Mouse (Mus musculus) embryonic facial prominence, embryonic 11.5 days (tissue): Measurements from ENCODE around the gene Man2a1. TPM values are rescaled to one million over a fixed set of nuclear protein-coding genes. Genes with fewer than 3 reads are reported as not detected.

Source experiments
- ATAC-seq: fragments of 200-750 bp; cut with Nextera tagmentation; replicated peaks from 2 replicates; pipeline ENCODE4 v1.8.0; 2017; ENCODE audit warnings: low read depth; ENCODE audit not compliant: insufficient number of reproducible peaks, low FRiP score, low TSS enrichment
- DNase-seq: peaks from one replicate; pipeline ENCODE4 v3.0.0-alpha.2; 2015; ENCODE audit warnings: low spot score
- H3K27ac ChIP-seq: fragments of 300-500 bp; sonication (generic); replicated peaks from 2 replicates; pipeline ENCODE4 v1.5.1; 2014; ENCODE audit warnings: mild to moderate bottlenecking, low read depth, low read length, control low read depth
- H3K27me3 ChIP-seq: fragments of 300-500 bp; sonication (generic); 2 replicates; pipeline ENCODE4 v1.6.1; 2014; ENCODE audit warnings: mild to moderate bottlenecking, low read length, moderate library complexity, mixed read lengths; ENCODE audit not compliant: control insufficient read depth, insufficient read depth
- H3K36me3 ChIP-seq: fragments of 300-500 bp; sonication (generic); replicated peaks from 2 replicates; pipeline ENCODE4 v1.6.1; 2014; ENCODE audit warnings: low read depth, mild to moderate bottlenecking, low read length, moderate library complexity, mixed read lengths; ENCODE audit not compliant: control insufficient read depth, insufficient read depth
- H3K4me1 ChIP-seq: fragments of 300-500 bp; sonication (generic); 2 replicates; pipeline ENCODE4 v1.6.1; 2014; ENCODE audit warnings: low read length, mixed read lengths; ENCODE audit not compliant: control insufficient read depth, insufficient read depth
- H3K4me2 ChIP-seq: fragments of 300-500 bp; sonication (generic); 2 replicates; pipeline ENCODE4 v1.6.1; 2014; ENCODE audit warnings: low read depth, mild to moderate bottlenecking, control low read depth, low read length, moderate library complexity
- H3K4me3 ChIP-seq: fragments of 300-500 bp; sonication (generic); 2 replicates; pipeline ENCODE4 v1.5.1; 2014; ENCODE audit warnings: low read depth, low read length, control low read depth
- H3K9ac ChIP-seq: fragments of 300-500 bp; sonication (generic); replicated peaks from 2 replicates; pipeline ENCODE4 v1.6.1; 2014; ENCODE audit warnings: mild to moderate bottlenecking, control low read depth, low read length
- H3K9me3 ChIP-seq: fragments of 300-500 bp; sonication (generic); replicated peaks from 2 replicates; pipeline ENCODE4 v1.6.1; 2016; ENCODE audit warnings: mild to moderate bottlenecking, low read length, inconsistent platforms, mixed read lengths; ENCODE audit not compliant: control insufficient read depth
- WGBS: fragments of 180-500 bp; shearing (Covaris S2); extraction: QIAGEN DNeasy Blood & Tissue Kit; methylation state at CpG from one replicate; pipeline ENCODE4 v1.1.7; 2014; 5-methylcytosine and 5-hydroxymethylcytosine counted together
- polyA plus RNA-seq: library from polyadenylated mRNA; unstranded; fragments of >200 nt; fragmentation: Nextera tagmentation; extraction: Ambion mirVana; gene quantifications from 2 replicates; pipeline ENCODE4 v1.2.1, GENCODE M21; 2014

The Man2a1 gene
- 3.9 and 4.4 TPM in 2 replicates for polyA plus RNA-seq

GRCm38 (mm10) chr17:64600372-64601090, at the start of gene Man2a1:
TSS of gene Man2a1 (plus strand) at chr17:64600736.
- peak; percentile 93 for DNase-seq
- H3K9me3 ChIP-seq, result no peaks in the 10 kb centered on the region
- H3K4me2 ChIP-seq, result peak within 1 kb of the TSS; percentile 91
- no peaks in the 10 kb centered on the region for H3K36me3 ChIP-seq
- 0% methylated on average over 26 of the region's 69 CpGs for WGBS
- H3K27ac ChIP-seq, result peak within 1 kb of the TSS; percentile 81
- H3K27me3 ChIP-seq, result no peaks in the 10 kb centered on the region
- no peaks in the 10 kb centered on the region for H3K4me1 ChIP-seq
- peak within 1 kb of the TSS; percentile 88 for H3K4me3 ChIP-seq
- peak; percentile 92 for ATAC-seq
- peak within 1 kb of the TSS; percentile 93 for H3K9ac ChIP-seq

- DNase-seq (no peak), ATAC-seq (no peak)
- Histone ChIP-seq H3K4me2 (no peak overlapping the region), H3K27me3 (no peaks in the 10 kb centered on the region), H3K4me1 (no peaks in the 10 kb centered on the region), H3K9me3 (no peaks in the 10 kb centered on the region), H3K36me3 (no peaks in the 10 kb centered on the region), H3K9ac (no peak overlapping the region), H3K4me3 (no peak overlapping the region), H3K27ac (no peak overlapping the region)
- 90% methylated on average over 10 of the region's 10 CpGs for WGBS
Measured at GRCm38 (mm10) chr17:64553358-64553757, 47.2 kb upstream of the Man2a1 start.

GRCm38 (mm10) chr17:64554901-64555300, 45.6 kb upstream of the Man2a1 start:
- no peaks in the 10 kb centered on the region for H3K4me1 ChIP-seq
- no peak overlapping the region for H3K9ac ChIP-seq
- H3K27me3 ChIP-seq, result no peaks in the 10 kb centered on the region
- H3K36me3 ChIP-seq, result no peaks in the 10 kb centered on the region
- H3K4me2 ChIP-seq, result no peak overlapping the region
- WGBS, result 77% methylated on average over 3 of the region's 3 CpGs
- no peaks in the 10 kb centered on the region for H3K9me3 ChIP-seq
- no peak overlapping the region for H3K4me3 ChIP-seq
- H3K27ac ChIP-seq, result no peak overlapping the region
- ATAC-seq (no peak), DNase-seq (no peak)

DNA sequence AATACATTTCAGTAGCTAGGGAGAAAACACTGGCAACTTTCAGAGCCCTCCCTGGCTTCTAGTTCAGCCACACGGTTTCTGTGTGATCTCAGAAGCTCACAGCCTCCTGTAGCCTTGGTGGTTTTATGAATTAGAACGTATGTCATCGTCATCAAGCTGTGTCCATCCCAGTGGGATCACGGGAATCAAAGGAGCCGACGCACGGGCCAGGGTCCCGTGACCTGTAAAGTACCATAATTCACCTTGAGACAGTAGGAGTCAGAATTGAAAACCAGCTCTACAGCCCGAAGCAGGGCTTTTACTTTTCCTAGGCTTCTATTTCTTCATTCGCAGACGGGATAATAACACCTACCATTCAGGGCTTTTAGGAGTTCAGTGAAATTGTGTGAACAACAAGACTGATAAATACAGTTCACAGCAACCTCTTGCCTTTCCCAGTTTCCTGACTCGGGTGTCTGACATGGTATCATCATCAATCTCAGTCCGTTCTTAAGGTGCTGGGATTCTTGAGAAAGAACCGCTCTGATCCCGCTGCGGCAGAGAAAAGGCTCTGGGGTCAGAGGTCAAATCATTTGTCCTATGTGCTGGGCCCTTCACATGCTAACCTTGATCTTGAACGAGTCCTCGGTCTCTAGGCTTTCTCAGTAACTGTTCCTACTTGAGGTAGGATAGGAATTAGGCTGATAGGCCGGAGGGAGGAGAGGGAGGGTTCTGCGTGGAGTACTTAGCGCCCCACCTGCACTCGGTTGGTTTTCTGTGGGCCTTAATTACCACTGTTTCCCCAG, 43.7 kb upstream of the Man2a1 start:
- no peak overlapping the region for H3K4me3 ChIP-seq
- no peak for DNase-seq
- H3K27me3 ChIP-seq, result no peaks in the 10 kb centered on the region
- 92% methylated on average over 22 of the region's 22 CpGs for WGBS
- H3K27ac ChIP-seq, result no peak overlapping the region
- no peaks in the 10 kb centered on the region for H3K4me1 ChIP-seq
- ATAC-seq, result no peak
- no peak overlapping the region for H3K9ac ChIP-seq
- no peaks in the 10 kb centered on the region for H3K9me3 ChIP-seq
- no peak overlapping the region for H3K4me2 ChIP-seq
- H3K36me3 ChIP-seq, result no peaks in the 10 kb centered on the region

DNA sequence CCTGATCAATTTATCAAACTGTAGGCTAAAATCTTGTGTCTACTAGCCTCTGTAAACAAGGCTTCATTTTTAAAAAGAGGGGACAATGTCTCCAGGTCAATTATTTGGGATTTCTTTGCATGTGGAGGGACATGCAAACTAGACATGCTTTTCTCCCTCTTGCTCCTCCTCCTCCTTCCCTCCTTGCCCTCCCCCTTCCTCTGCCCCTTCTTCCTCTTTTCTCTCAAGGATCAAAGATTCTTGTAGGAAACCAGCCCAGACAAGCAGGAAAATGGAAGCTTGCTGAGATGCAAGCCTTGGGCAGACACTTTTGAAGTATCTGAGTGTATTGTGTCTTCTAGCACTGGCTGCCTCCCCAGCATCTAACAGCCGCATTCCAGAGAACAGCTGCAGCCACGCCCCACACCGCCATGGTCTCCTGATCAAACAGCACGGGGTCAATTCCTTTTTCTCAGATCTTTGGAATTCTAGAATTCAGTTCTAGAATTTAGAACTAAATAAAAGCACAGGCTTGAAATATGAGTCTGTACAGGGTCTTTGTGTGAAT, 41.5 kb upstream of the Man2a1 start:
- H3K4me3 ChIP-seq, result no peak overlapping the region
- H3K4me1 ChIP-seq, result no peaks in the 10 kb centered on the region
- H3K9me3 ChIP-seq, result no peaks in the 10 kb centered on the region
- no peak overlapping the region for H3K27ac ChIP-seq
- WGBS, result 6% methylated on average over 4 of the region's 4 CpGs
- DNase-seq (peak; percentile 68), ATAC-seq (no peak; the same call in 1 of the 2 replicates)
- H3K36me3 ChIP-seq, result no peaks in the 10 kb centered on the region
- H3K9ac ChIP-seq, result no peak overlapping the region
- no peaks in the 10 kb centered on the region for H3K27me3 ChIP-seq
- H3K4me2 ChIP-seq, result no peak overlapping the region

- H3K4me3 ChIP-seq, result no peak overlapping the region
- ATAC-seq (no peak), DNase-seq (no peak)
- H3K4me2 ChIP-seq, result no peak overlapping the region
- no peak overlapping the region for H3K27ac ChIP-seq
- H3K27me3 ChIP-seq, result no peaks in the 10 kb centered on the region
- H3K36me3 ChIP-seq, result no peaks in the 10 kb centered on the region
- H3K9ac ChIP-seq, result no peak overlapping the region
- no peaks in the 10 kb centered on the region for H3K9me3 ChIP-seq
- H3K4me1 ChIP-seq, result no peaks in the 10 kb centered on the region
- WGBS, result 79% methylated on average over 6 of the region's 6 CpGs
Measured at GRCm38 (mm10) chr17:64566435-64566834, 34.1 kb upstream of the Man2a1 start.

DNA sequence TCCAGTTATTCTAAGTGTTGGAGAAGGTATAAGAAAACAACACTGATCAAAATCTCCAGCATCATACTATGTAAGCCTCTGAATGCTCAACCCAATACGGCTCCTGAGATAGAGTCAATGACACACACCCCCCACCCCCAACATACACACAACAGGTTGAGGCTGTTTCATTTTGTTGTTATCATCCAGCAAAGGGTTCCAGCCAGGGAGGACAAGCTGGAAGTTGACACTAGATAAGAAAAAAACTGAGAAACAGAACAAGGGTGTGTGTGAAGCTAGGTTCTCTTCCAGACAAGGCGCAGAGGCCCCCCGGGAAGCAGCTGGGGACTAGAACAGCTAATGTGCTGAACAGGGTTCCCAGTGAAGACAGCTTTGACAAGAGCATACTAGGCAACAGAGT, 33.0 kb upstream of the Man2a1 start:
- WGBS, result 89% methylated on average over 3 of the region's 3 CpGs
- Histone ChIP-seq H3K4me3 (no peak overlapping the region), H3K27me3 (no peaks in the 10 kb centered on the region), H3K4me1 (no peaks in the 10 kb centered on the region), H3K36me3 (no peaks in the 10 kb centered on the region), H3K4me2 (no peak overlapping the region), H3K27ac (no peak overlapping the region), H3K9me3 (no peaks in the 10 kb centered on the region), H3K9ac (no peak overlapping the region)
- ATAC-seq, result no peak
- DNase-seq, result no peak

GRCm38 (mm10) chr17:64573981-64574380, 26.6 kb upstream of the Man2a1 start:
- 91% methylated on average over 9 of the region's 9 CpGs for WGBS
- no peak overlapping the region for H3K27ac ChIP-seq
- H3K36me3 ChIP-seq, result no peaks in the 10 kb centered on the region
- H3K9ac ChIP-seq, result no peak overlapping the region
- no peak overlapping the region for H3K4me3 ChIP-seq
- ATAC-seq (no peak), DNase-seq (no peak)
- no peaks in the 10 kb centered on the region for H3K4me1 ChIP-seq
- no peaks in the 10 kb centered on the region for H3K27me3 ChIP-seq
- no peak overlapping the region for H3K4me2 ChIP-seq
- no peaks in the 10 kb centered on the region for H3K9me3 ChIP-seq
